Mouse (Mus musculus) gastrocnemius, adult 2 months (tissue): ENCODE measurements around the gene Upk3a. TPM values are rescaled to one million over a fixed set of nuclear protein-coding genes. Genes with fewer than 3 reads are reported as not detected.
A peak's percentile ranks its signal among the peaks of the same experiment; 100 is the strongest.

Experiments
- DNase-seq: peaks from one replicate; pipeline ENCODE4 v3.0.0; 2022
- H3K27ac ChIP-seq: fragments of 200-600 bp; 2 replicates; pipeline ENCODE4 v1.8.1; 2022; ENCODE audit warnings: mild to moderate bottlenecking
- H3K4me3 ChIP-seq: fragments of 200-600 bp; 2 replicates; pipeline ENCODE4 v1.8.1; 2022; ENCODE audit warnings: mild to moderate bottlenecking, moderate library complexity
- CTCF ChIP-seq: fragments of 200-600 bp; IDR thresholded peaks from 2 replicates; pipeline ENCODE4 v1.8.1; 2022; ENCODE audit warnings: antibody characterized with exemption, mild to moderate bottlenecking, moderate library complexity
- intact Hi-C: fragments of 180-260 bp; cut with DNase I; formaldehyde crosslinking; loops from one replicate; pipeline ENCODE4 v1.15.1; 2025
- total RNA-seq, 2 experiments: library from RNA; stranded (reverse); gene quantifications; 2 replicates each; pipeline ENCODE4 v1.2.3; 2021

Upk3a gene
- total RNA-seq, 2 experiments from 2014 or later, result not detected

DNA sequence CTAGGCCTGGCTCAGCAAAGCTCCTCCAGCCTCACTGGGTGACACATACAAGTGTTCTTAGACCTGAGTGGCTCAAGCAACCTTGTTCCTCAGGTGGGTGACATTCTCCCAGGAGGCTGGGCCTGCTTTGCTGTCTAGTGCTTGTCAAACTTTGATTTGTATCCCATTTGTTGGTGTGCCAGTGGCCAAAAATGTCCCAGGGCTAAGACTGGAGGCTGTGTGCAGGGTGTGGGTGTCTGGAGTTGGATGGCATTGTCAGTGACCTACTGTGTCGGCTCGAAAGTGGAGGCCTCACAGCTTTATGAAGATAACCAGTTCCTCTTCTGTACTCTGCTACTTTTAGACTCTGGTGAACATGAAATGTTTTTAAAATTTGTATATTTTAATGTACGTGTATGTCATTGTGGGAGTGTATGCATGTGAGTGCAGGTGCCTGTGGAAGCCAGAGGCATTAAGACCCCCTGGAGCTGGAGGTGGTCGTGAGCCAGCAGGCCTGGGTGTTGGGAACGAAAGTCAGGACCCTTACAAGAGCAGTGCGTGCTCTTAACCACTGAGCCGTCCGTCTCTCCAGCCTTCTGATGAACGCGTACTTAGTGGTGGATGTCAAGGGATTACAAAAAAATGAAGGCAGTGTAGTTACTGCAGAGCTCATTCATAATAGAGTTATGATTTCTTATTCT is 24.7 kb downstream of the Upk3a start:
- H3K4me3 ChIP-seq, result peak overlapping the region; percentile 7
- intact Hi-C loops, result no loop called here
- peak overlapping the region; percentile 74 for H3K27ac ChIP-seq
- TF ChIP-seq CTCF, result no peak
- no peak for DNase-seq

DNA sequence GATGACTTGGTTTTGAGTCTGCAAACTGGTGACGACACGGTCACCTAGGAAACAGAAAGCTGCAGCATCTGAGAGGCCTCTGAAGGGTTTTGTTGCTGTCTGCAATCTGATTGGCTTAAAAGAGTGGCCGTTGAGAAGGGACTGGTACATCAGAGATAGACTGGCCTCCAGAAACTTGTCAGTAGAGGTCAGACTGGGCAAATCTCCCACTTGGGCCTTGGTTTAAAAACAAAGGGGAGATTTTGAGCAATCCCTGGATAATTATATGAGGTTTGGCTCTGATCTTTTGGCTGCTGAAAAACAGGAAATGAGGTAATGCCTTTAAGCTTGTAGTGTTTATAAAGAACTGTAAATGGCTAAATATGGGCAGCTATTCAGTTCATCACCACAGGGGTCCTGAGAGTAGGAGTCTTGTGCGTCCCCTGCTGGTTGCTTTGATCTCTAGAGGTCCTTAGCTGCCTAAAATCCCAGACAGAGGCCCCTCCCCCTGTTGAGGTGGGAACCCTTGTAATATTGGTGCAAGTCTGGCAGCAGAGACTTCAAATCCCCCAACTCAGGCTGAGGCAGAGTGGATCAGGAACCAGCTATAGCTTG is 25.5 kb downstream of the Upk3a start:
- intact Hi-C loops, result no loop called here
- H3K4me3 ChIP-seq, result peak overlapping the region; percentile 7; the same call in 1 of the 2 replicates
- DNase-seq, result peak; percentile 63
- peak; percentile 64 for TF ChIP-seq CTCF
- peak overlapping the region; percentile 74 for H3K27ac ChIP-seq

DNA sequence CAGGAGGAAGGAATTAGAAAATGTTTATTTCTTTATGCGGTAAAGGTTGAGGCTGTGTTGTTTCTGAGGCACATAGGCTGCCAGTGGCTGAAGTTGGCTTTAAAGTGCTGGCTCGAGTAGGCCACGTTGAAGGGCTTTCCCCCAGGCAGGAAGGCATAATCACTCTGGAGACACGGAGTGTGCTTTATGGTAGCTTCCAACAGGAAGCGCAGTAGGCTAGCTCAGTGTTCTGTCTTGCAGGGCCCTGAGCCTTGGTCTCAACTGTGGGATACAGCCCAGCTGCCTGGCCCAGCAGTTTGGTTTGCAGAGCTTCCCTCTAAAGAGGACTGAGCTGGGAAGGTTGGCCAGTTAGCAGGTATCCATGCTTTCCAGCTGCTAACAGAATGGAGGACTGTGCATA is 26.2 kb downstream of the Upk3a start:
- intact Hi-C loops, result no loop called here
- no peak for TF ChIP-seq CTCF
- DNase-seq, result no peak
- Histone ChIP-seq H3K27ac (peak overlapping the region; percentile 74), H3K4me3 (no peak overlapping the region)

DNA sequence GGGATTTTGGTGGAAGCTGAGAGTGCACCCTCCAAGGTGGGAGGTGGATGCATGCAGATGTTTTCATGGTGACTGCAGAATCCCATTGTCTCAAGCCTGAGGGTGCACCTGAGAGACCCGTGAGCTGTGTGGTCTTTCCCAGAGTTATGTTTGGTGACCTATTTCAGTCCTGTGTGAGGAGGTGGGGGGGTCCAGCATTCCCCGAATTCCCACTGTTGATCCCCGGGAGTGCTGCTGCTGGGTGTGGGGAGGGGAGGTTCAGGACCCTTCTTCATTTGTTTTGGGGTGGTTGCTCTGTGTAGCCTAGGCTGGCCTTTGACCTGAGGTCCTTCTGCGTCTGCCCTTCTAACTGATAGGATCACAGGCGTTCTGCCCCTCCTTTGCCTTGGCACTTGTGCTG is 26.8 kb downstream of the Upk3a start:
- H3K4me3 ChIP-seq, result no peak overlapping the region
- H3K27ac ChIP-seq, result no peak overlapping the region; the same call in 1 of the 2 replicates
- TF ChIP-seq CTCF, result no peak
- DNase-seq, result no peak
- intact Hi-C loops, result no loop called here

DNA sequence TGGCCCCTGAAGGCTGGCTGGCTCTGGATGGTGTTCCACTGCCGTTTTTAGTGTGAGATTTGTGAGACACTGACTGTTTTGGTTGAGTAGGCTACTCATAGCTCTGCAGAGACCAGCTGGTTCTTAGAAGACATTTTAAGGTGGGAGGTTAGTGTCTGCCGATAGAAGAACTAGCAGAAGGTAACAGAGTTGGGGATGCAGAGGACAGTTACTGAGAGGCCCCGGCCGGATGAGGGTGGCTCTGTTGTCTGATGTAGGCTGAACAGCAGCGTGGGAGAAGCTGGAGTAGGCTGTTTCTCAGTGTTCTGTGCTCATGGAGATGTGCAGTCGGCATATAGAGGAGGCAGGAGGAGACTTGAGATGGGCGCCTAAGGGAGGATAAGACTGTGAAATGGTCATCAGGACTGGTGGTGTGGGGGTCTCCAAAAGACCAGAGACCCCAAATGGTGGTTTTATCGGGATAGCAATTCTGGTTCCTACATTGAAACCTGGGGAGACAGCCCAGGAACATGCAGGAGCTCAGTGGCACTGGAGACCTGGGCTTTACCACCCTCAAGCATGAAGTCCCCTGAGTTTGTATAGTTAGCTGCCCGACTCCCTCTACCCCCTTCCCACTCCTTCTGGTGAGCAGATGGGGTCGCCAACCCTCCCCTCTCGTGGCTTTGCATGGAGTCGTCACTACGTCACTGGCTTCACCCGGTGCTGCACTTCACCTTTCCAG is 29.4 kb downstream of the Upk3a start:
- DNase-seq, result no peak
- no peak for TF ChIP-seq CTCF
- Histone ChIP-seq H3K27ac (no peak overlapping the region), H3K4me3 (no peak overlapping the region)
- intact Hi-C loops, result no loop called here

DNA sequence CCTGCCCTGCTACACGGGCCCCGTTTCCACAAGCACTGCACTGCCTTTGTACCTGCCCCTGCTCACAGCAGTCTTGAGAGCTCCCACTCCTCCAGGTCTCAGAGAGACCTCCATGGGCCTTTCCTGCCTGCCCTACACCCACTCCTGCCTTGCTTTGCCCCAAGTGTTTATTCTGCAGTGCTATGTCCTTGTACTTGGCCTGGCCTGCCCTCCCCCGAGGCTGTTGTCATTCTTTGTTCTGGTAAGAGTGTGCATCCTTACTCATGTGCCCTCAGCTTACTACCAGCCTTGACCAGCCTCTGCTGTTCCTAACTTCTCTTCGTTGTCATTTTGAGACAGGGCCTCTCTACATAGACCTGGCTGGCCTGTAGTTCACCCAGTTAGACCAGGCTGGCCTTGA is 30.9 kb downstream of the Upk3a start:
- intact Hi-C loops, result no loop called here
- Histone ChIP-seq H3K4me3 (no peak overlapping the region), H3K27ac (no peak overlapping the region)
- no peak for DNase-seq
- no peak for TF ChIP-seq CTCF

DNA sequence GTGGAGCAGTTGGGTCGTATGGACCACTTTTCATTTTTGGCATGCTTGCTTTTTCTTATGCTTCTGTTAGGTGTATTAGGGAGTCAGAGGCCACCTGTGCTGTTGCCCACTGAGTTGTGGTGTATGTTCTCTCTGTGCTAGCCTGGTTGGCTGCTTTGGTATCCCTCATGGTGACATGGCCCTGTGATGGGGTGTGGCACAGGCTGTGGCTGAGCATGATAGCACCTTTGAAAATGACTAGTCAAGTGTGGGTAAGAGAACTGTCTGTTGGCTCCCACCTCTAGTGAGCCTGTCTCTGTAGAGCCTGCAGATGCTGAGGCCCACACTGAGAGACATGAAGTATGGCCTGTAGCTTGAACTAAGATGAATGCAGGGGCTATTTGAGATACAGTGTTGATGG is 32.8 kb downstream of the Upk3a start:
- Histone ChIP-seq H3K27ac (no peak overlapping the region), H3K4me3 (no peak overlapping the region)
- no peak for TF ChIP-seq CTCF
- intact Hi-C loops, result no loop called here
- no peak for DNase-seq

DNA sequence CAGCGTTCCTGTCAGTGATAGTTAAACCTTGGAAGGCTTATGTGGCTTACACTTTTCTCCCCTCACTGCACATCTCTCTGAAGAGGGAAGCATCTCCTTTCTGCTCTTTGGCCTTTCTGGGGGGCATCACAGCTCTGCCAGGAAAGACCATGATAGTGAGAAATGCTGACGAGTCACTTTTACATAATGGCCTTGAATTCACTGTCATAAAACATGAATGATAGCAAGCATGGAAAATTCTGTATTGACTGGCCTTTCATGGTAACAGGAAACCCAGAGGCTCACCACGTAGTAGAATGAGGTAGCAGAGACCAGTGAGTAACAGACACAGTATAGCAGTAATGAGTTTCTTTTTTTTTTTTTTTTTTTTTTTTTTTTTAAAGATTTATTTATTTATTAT is 37.2 kb downstream of the Upk3a start:
- no peak for DNase-seq
- H3K4me3 ChIP-seq, result no peak overlapping the region
- intact Hi-C loops, result no loop called here
- no peak overlapping the region for H3K27ac ChIP-seq
- TF ChIP-seq CTCF, result no peak

DNA sequence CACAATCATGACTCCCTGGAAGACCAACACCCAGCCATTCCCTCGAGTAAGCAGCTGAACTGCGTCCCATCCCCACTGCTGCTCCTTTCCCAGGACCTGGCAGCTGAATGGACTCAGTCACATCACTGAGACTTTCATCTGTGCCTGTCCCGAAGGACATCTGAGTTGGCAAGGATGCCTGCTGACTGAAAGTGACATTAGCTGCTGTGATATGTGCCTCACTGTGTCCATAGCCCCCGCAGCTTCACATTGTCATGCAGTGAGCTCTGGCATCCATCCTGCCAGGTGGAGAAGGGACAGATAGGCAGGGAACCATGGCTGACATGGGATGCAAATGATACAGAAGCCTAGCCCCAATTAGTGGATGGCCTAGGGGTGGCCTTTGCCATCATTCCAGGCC is 38.2 kb downstream of the Upk3a start:
- intact Hi-C loops, result no loop called here
- no peak overlapping the region for H3K27ac ChIP-seq
- H3K4me3 ChIP-seq, result no peak overlapping the region
- DNase-seq, result no peak
- TF ChIP-seq CTCF, result no peak

DNA sequence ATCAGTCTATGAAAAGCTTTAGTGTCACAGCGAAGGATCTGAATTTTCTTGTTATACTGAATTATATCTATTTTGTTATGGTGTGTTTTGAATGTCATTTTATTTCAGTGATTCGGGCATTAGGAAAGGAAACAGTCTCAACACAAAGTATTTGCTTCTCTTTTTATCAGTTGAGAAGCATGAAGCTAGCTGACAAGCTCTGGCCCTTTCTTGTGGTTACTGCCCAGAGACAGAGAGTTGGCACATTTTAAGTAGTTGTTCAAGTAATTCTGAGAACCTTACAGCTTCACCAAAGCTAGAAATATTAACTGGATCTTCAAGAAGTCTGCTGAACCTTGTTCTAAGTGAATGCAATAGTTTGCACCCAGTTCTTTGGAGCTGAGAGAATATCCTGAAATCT is 46.5 kb downstream of the Upk3a start:
- H3K27ac ChIP-seq, result no peak overlapping the region
- intact Hi-C loops, result no loop called here
- no peak overlapping the region for H3K4me3 ChIP-seq
- no peak for TF ChIP-seq CTCF
- no peak for DNase-seq

DNA sequence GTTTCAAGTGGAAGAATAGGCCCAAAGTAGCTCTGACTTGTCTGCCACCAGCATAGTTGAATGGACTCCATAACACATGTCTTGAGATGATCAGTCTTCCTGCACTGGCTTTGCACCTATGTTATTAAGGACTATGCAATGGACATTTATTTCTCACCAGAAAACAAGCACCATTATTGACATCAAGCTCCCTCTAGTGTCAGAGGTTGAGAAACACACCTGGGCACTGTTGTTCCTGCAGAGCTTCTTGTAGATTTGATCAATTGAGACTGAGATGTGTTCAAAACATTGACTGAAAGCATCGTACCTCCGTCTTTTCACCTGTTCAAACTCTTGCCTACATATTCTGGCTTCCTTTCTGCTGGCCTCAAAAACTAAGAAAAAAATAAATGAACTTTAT is 53.6 kb downstream of the Upk3a start:
- no peak for DNase-seq
- intact Hi-C loops, result loop anchor here (1.0 kb wide), 1 partner anchor 69 kb away; no protein-coding TSS in a partner anchor

More for the DNA sequence above, 53.6 kb downstream of the Upk3a start:
- Histone ChIP-seq H3K27ac (no peak overlapping the region), H3K4me3 (no peak overlapping the region)
- peak; percentile 91 for TF ChIP-seq CTCF

Other genes starting within 250 kb of the Upk3a start
- under 1 TPM; 0.39 to 0.41 TPM for gene Phf21b, start 161.1 kb upstream of the Upk3a start, total RNA-seq
- under 1 TPM; 0.20 to 0.28 TPM for gene Gm29666, start 97.1 kb upstream of the Upk3a start, total RNA-seq
- gene Nup50, start 93.7 kb upstream of the Upk3a start, total RNA-seq, result 10 to 100 TPM; 12.9 to 13.4 TPM
- 100 to 1,000 TPM in 1 of 2 experiments, 10 to 100 TPM in 1; 67.5 to 103 TPM for gene 5031439G07Rik, start 28.6 kb upstream of the Upk3a start, total RNA-seq
- 1 to 10 TPM; 4.7 to 5.9 TPM for gene Fam118a, start 11.8 kb downstream of the Upk3a start, total RNA-seq
- not detected for gene Smc1b, start 114.8 kb downstream of the Upk3a start, total RNA-seq
- not detected for gene Ribc2, start 114.9 kb downstream of the Upk3a start, total RNA-seq
- 10 to 100 TPM in 1 of 2 experiments, 1 to 10 TPM in 1; 6.5 to 20.9 TPM for gene Fbln1, start 188.8 kb downstream of the Upk3a start, total RNA-seq